Mouse (Mus musculus): ENCODE results near the gene Scn4b.

Gene Scn4b

GRCm38 (mm10) chr9:45188570-45189563 lies 50.7 kb downstream of the Scn4b start:
- no peak for DNase-seq (ENCODE audit: low read depth, low spot score)

- no peak for DNase-seq (ENCODE audit: low read depth, low spot score)
Observed at GRCm38 (mm10) chr9:45189661-45190174, 51.5 kb downstream of the Scn4b start.

GRCm38 (mm10) chr9:45195468-45195867 lies 57.3 kb downstream of the Scn4b start:
- DNase-seq (ENCODE audit: low read depth, low spot score): no peak

- no peak for DNase-seq (ENCODE audit: low read depth, low spot score)
Observed at GRCm38 (mm10) chr9:45196125-45196830, 58.1 kb downstream of the Scn4b start.

GRCm38 (mm10) chr9:45197549-45197948 lies 59.4 kb downstream of the Scn4b start:
- DNase-seq (ENCODE audit: low read depth, low spot score): no peak

- no peak for DNase-seq (ENCODE audit: low read depth, low spot score)
Observed at GRCm38 (mm10) chr9:45201319-45201947, 63.2 kb downstream of the Scn4b start.

GRCm38 (mm10) chr9:45202021-45202798 lies 64.0 kb downstream of the Scn4b start:
- no peak for DNase-seq (ENCODE audit: low read depth, low spot score)

All from A20 (cell line).